11 mouse cellular contexts compared by ENCODE assay signal in genomic region chr2:103423884-103424283, GRCm38 (mm10). TPM values are rescaled to one million over a fixed set of nuclear protein-coding genes. Genes with fewer than 3 reads are reported as not detected.
DNase-seq lines count a peak whose midpoint lies in the region; ATAC-seq and TF ChIP-seq lines count a peak whose summit lies in the region.
"Had no signal": no experiment of that assay in that cellular context is flagged by ENCODE, and none has a peak within 500 bp of the region (broad histone marks: within the 10 kb centered on the region; RNA-seq: fewer than 3 reads in every experiment).

No protein-coding gene starts in this region.

- peak; percentile 46; the same call in 1 of the 2 replicates for ATAC-seq in hindbrain, embryonic 15.5 days (ENCODE audit: low FRiP score, low read depth)
- no peak for ATAC-seq in hindbrain, postnatal 0 days
- ATAC-seq in embryonic facial prominence, embryonic 13.5 days (ENCODE audit: insufficient number of reproducible peaks, insufficient read depth, low FRiP score, low TSS enrichment, low read depth): 0 out of 2 replicates have a peak, but pooled peaks have one; percentile 26
- 0 out of 2 replicates have a peak, but pooled peaks have one; percentile 64 for ATAC-seq in intestine, embryonic 14.5 days (replicated peaks; ENCODE audit: low FRiP score, low TSS enrichment, low read depth)
- 0 out of 2 replicates have a peak, but pooled peaks have one; percentile 4 for ATAC-seq in midbrain, embryonic 13.5 days

- no peak for TF ChIP-seq CTCF in hindbrain, postnatal 0 days (IDR thresholded peaks at IDR 0.05; ENCODE audit: low read depth)

- H3K9ac ChIP-seq in hindbrain, embryonic 15.5 days: no peak overlapping the region
- no peak overlapping the region for H3K9ac ChIP-seq in hindbrain, postnatal 0 days (replicated peaks; ENCODE audit: low read length)
- peak overlapping the region; percentile 46; the same call in 1 of the 2 replicates for H3K9ac ChIP-seq in embryonic facial prominence, embryonic 13.5 days
- no peak overlapping the region for H3K9ac ChIP-seq in intestine, embryonic 14.5 days (ENCODE audit: low read length)
- no peak overlapping the region; the same call in 1 of the 2 replicates for H3K9ac ChIP-seq in midbrain, embryonic 13.5 days (replicated peaks)
- H3K9ac ChIP-seq: liver, embryonic 13.5 days had no signal

- H3K4me1 ChIP-seq in hindbrain, embryonic 15.5 days (replicated peaks): peaks cover 6% of the 10 kb centered on the region; the same call in 1 of the 2 replicates
- no peaks in the 10 kb centered on the region for H3K4me1 ChIP-seq in hindbrain, postnatal 0 days (ENCODE audit: insufficient read depth, low read length)
- H3K4me1 ChIP-seq in embryonic facial prominence, embryonic 13.5 days: peaks cover 21% of the 10 kb centered on the region
- H3K4me1 ChIP-seq in intestine, embryonic 14.5 days (replicated peaks; ENCODE audit: control insufficient read depth, insufficient read depth, low read length): peaks cover 4% of the 10 kb centered on the region; the same call in 1 of the 2 replicates
- H3K4me1 ChIP-seq in midbrain, embryonic 13.5 days (replicated peaks): peaks cover 19% of the 10 kb centered on the region
- peaks cover 8% of the 10 kb centered on the region; the same call in 1 of the 2 replicates for H3K4me1 ChIP-seq in hindbrain, embryonic 10.5 days (replicated peaks)
- H3K4me1 ChIP-seq: liver, embryonic 13.5 days had no signal

- no peak overlapping the region for H3K4me3 ChIP-seq in hindbrain, embryonic 15.5 days
- no peak overlapping the region for H3K4me3 ChIP-seq in hindbrain, postnatal 0 days (ENCODE audit: low read length)
- peak overlapping the region; percentile 17 for H3K4me3 ChIP-seq in embryonic facial prominence, embryonic 13.5 days
- no peak overlapping the region for H3K4me3 ChIP-seq in intestine, embryonic 14.5 days (ENCODE audit: low read depth, low read length)
- H3K4me3 ChIP-seq in midbrain, embryonic 13.5 days (replicated peaks): no peak overlapping the region
- no peak overlapping the region for H3K4me3 ChIP-seq in hindbrain, embryonic 10.5 days
- H3K4me3 ChIP-seq: liver, embryonic 13.5 days had no signal

- H3K9me3 ChIP-seq in hindbrain, embryonic 15.5 days: no peaks in the 10 kb centered on the region
- H3K9me3 ChIP-seq in hindbrain, postnatal 0 days (ENCODE audit: low read length): no peaks in the 10 kb centered on the region
- H3K9me3 ChIP-seq in embryonic facial prominence, embryonic 13.5 days: no peaks in the 10 kb centered on the region
- no peaks in the 10 kb centered on the region for H3K9me3 ChIP-seq in intestine, embryonic 14.5 days (ENCODE audit: control insufficient read depth, low read length)
- H3K9me3 ChIP-seq in midbrain, embryonic 13.5 days: no peaks in the 10 kb centered on the region
- H3K9me3 ChIP-seq in hindbrain, embryonic 10.5 days: no peaks in the 10 kb centered on the region
- H3K9me3 ChIP-seq: liver, embryonic 13.5 days had no signal

- no peaks in the 10 kb centered on the region for H3K36me3 ChIP-seq in hindbrain, embryonic 15.5 days
- no peaks in the 10 kb centered on the region for H3K36me3 ChIP-seq in hindbrain, postnatal 0 days (ENCODE audit: insufficient read depth, low read length)
- no peaks in the 10 kb centered on the region for H3K36me3 ChIP-seq in embryonic facial prominence, embryonic 13.5 days
- H3K36me3 ChIP-seq in intestine, embryonic 14.5 days (ENCODE audit: control insufficient read depth, insufficient read depth, low read length): no peaks in the 10 kb centered on the region
- no peaks in the 10 kb centered on the region for H3K36me3 ChIP-seq in midbrain, embryonic 13.5 days
- no peaks in the 10 kb centered on the region for H3K36me3 ChIP-seq in hindbrain, embryonic 10.5 days
- H3K36me3 ChIP-seq: liver, embryonic 13.5 days had no signal

- no peaks in the 10 kb centered on the region for H3K27me3 ChIP-seq in hindbrain, embryonic 15.5 days
- no peaks in the 10 kb centered on the region for H3K27me3 ChIP-seq in hindbrain, postnatal 0 days (ENCODE audit: insufficient read depth, low read length)
- H3K27me3 ChIP-seq in embryonic facial prominence, embryonic 13.5 days: no peaks in the 10 kb centered on the region
- no peaks in the 10 kb centered on the region for H3K27me3 ChIP-seq in intestine, embryonic 14.5 days (replicated peaks; ENCODE audit: control insufficient read depth, insufficient read depth, low read length)
- H3K27me3 ChIP-seq in midbrain, embryonic 13.5 days: no peaks in the 10 kb centered on the region
- no peaks in the 10 kb centered on the region for H3K27me3 ChIP-seq in hindbrain, embryonic 10.5 days (ENCODE audit: insufficient read depth, poor library complexity, severe bottlenecking)

- DNase-seq in hindbrain, postnatal 0 days (ENCODE audit: low spot score): no peak
- no peak for DNase-seq in intestine, embryonic 14.5 days (ENCODE audit: low spot score)
- DNase-seq in ovary, postnatal 10 days (ENCODE audit: low spot score): no peak
- DNase-seq in hindbrain, embryonic 10.5 days (ENCODE audit: low spot score): no peak
- DNase-seq in frontal cortex, adult 2 months (ENCODE audit: extremely low spot score in 1 of 2, low spot score in 1 of 2): no peak

- WGBS in hindbrain, embryonic 15.5 days: 65% methylated on average over 12 of the region's 12 CpGs
- 68% methylated on average over 12 of the region's 12 CpGs for WGBS in hindbrain, postnatal 0 days
- WGBS in embryonic facial prominence, embryonic 13.5 days: 52% methylated on average over 12 of the region's 12 CpGs
- WGBS in intestine, embryonic 14.5 days: 61% methylated on average over 12 of the region's 12 CpGs
- WGBS in midbrain, embryonic 13.5 days: 35% methylated on average over 12 of the region's 12 CpGs
- 65% methylated on average over 12 of the region's 12 CpGs for WGBS in hindbrain, embryonic 10.5 days

- H3K4me2 ChIP-seq in hindbrain, embryonic 15.5 days: no peak overlapping the region
- no peak overlapping the region for H3K4me2 ChIP-seq in hindbrain, postnatal 0 days (ENCODE audit: low read depth, low read length)
- peak overlapping the region; percentile 44 for H3K4me2 ChIP-seq in embryonic facial prominence, embryonic 13.5 days
- no peak overlapping the region for H3K4me2 ChIP-seq in intestine, embryonic 14.5 days (ENCODE audit: low read length)
- peak overlapping the region; percentile 35 for H3K4me2 ChIP-seq in midbrain, embryonic 13.5 days (replicated peaks)
- H3K4me2 ChIP-seq: liver, embryonic 13.5 days had no signal

- no peak overlapping the region for H3K27ac ChIP-seq in hindbrain, embryonic 15.5 days (replicated peaks)
- H3K27ac ChIP-seq in hindbrain, postnatal 0 days: no peak overlapping the region
- peak overlapping the region; percentile 33; the same call in 1 of the 2 replicates for H3K27ac ChIP-seq in embryonic facial prominence, embryonic 13.5 days
- H3K27ac ChIP-seq in intestine, embryonic 14.5 days (ENCODE audit: low read depth): no peak overlapping the region
- no peak overlapping the region for H3K27ac ChIP-seq in midbrain, embryonic 13.5 days
- no peak overlapping the region for H3K27ac ChIP-seq in hindbrain, embryonic 10.5 days
- H3K27ac ChIP-seq: liver, embryonic 13.5 days had no signal

RNA-seq across cellular contexts. Expression of gene Elf5, which starts 12.4 kb away (rescaled TPM):
- polyA plus RNA-seq in hindbrain, embryonic 15.5 days (2015; fragmentation: Nextera tagmentation; extraction: Ambion mirVana): 0.05 TPM in 1 of 2 replicates, not detected in the other
- 0.07 TPM in 1 of 2 replicates, not detected in the other for total RNA-seq in hindbrain, postnatal 0 days (2014; rRNA removed)
- polyA plus RNA-seq in hindbrain, postnatal 0 days (2015; fragmentation: Nextera tagmentation; extraction: Ambion mirVana): not detected in 2 replicates
- polyA plus RNA-seq in embryonic facial prominence, embryonic 13.5 days (2015; fragmentation: Nextera tagmentation; extraction: Ambion mirVana): 1.7 and 1.9 TPM in 2 replicates
- polyA plus RNA-seq in intestine, embryonic 14.5 days (2014; fragmentation: Nextera tagmentation; extraction: Ambion mirVana): 0.08 and 0.46 TPM in 2 replicates
- not detected in 2 replicates for polyA plus RNA-seq in midbrain, embryonic 13.5 days (2015; fragmentation: Nextera tagmentation; extraction: Ambion mirVana)
- 0.07 TPM in 1 of 2 replicates, not detected in the other for polyA plus RNA-seq in hindbrain, embryonic 10.5 days (2016; fragmentation: Nextera tagmentation; extraction: Ambion mirVana)
- 0.54 and 0.78 TPM in 2 replicates for polyA plus RNA-seq in frontal cortex, adult 2 months (2012; rRNA removed)
- total RNA-seq: adrenal gland, postnatal 14 days; heart, adult 18-20 months had no signal

Comparison
In these comparisons a context has a peak if more than half of its experiments do, and no peak if none do; other contexts are left out.
1. H3K4me2 ChIP-seq: peak in embryonic facial prominence, embryonic 13.5 days (single experiment) and midbrain, embryonic 13.5 days (single experiment); none in hindbrain, embryonic 15.5 days (single experiment), hindbrain, postnatal 0 days (single experiment) and intestine, embryonic 14.5 days (single experiment).